Mouse (Mus musculus) intestine, embryonic 16.5 days (tissue): ENCODE results near the gene Rmnd1. TPM values are rescaled to one million over a fixed set of nuclear protein-coding genes. Genes with fewer than 3 reads are reported as not detected.

Experiments used
- ATAC-seq: fragments of 200-750 bp; cut with Nextera tagmentation; 2 replicates; pipeline ENCODE4 v1.8.0; 2017; ENCODE audit warnings: moderate TSS enrichment, moderate library complexity
- H3K27ac ChIP-seq: fragments of 300-500 bp; sonication (generic); 2 replicates; pipeline ENCODE4 v1.5.1; 2014; ENCODE audit warnings: mild to moderate bottlenecking, low read length
- H3K27me3 ChIP-seq: fragments of 300-500 bp; sonication (generic); replicated peaks from 2 replicates; pipeline ENCODE4 v1.6.1; 2014; ENCODE audit warnings: low read length, control low read depth, mixed read lengths; ENCODE audit not compliant: control insufficient read depth, insufficient read depth
- H3K36me3 ChIP-seq: fragments of 300-500 bp; sonication (generic); 2 replicates; pipeline ENCODE4 v1.6.1; 2014; ENCODE audit warnings: low read length, control low read depth; ENCODE audit not compliant: control insufficient read depth, insufficient read depth
- H3K4me1 ChIP-seq: fragments of 300-500 bp; sonication (generic); 2 replicates; pipeline ENCODE4 v1.6.1; 2014; ENCODE audit warnings: low read length, control low read depth, mixed read lengths; ENCODE audit not compliant: control insufficient read depth, insufficient read depth
- H3K4me2 ChIP-seq: fragments of 300-500 bp; sonication (generic); 2 replicates; pipeline ENCODE4 v1.6.1; 2014; ENCODE audit warnings: low read depth, low read length, control low read depth
- H3K4me3 ChIP-seq: fragments of 300-500 bp; sonication (generic); 2 replicates; pipeline ENCODE4 v1.5.1; 2014; ENCODE audit warnings: mild to moderate bottlenecking, low read length
- H3K9ac ChIP-seq: fragments of 300-500 bp; sonication (generic); 2 replicates; pipeline ENCODE4 v1.6.1; 2014; ENCODE audit warnings: low read depth, low read length
- H3K9me3 ChIP-seq: fragments of 300-500 bp; sonication (generic); 2 replicates; pipeline ENCODE4 v1.6.1; 2016; ENCODE audit warnings: low read length, control low read depth; ENCODE audit not compliant: control insufficient read depth
- WGBS: fragments of 180-500 bp; shearing (Covaris S2); extraction: QIAGEN DNeasy Blood & Tissue Kit; methylation state at CpG from one replicate; pipeline ENCODE4 v1.1.7; 2014; 5-methylcytosine and 5-hydroxymethylcytosine counted together
- polyA plus RNA-seq: library from polyadenylated mRNA; unstranded; fragments of >200 nt; fragmentation: Nextera tagmentation; extraction: Ambion mirVana; gene quantifications from 2 replicates; pipeline ENCODE4 v1.2.1, GENCODE M21; 2015

Gene Rmnd1
- polyA plus RNA-seq, 1 experiment from 2014 or later = 53.9 TPM

GRCm38 (mm10) chr10:4374239-4374638, 57.9 kb downstream of the Rmnd1 start:
- H3K27ac ChIP-seq = no peak overlapping the region
- no peaks in the 10 kb centered on the region for H3K9me3 ChIP-seq
- H3K4me2 ChIP-seq = no peak overlapping the region
- ATAC-seq = no peak
- H3K4me3 ChIP-seq = no peak overlapping the region
- H3K27me3 ChIP-seq = no peaks in the 10 kb centered on the region
- 88% methylated on average over 7 of the region's 7 CpGs for WGBS
- peaks cover 3% of the 10 kb centered on the region; the same call in 1 of the 2 replicates for H3K4me1 ChIP-seq
- peaks cover 4% of the 10 kb centered on the region; the same call in 1 of the 2 replicates for H3K36me3 ChIP-seq
- no peak overlapping the region for H3K9ac ChIP-seq

GRCm38 (mm10) chr10:4373558-4373957, 58.6 kb downstream of the Rmnd1 start:
- 88% methylated on average over 4 of the region's 4 CpGs for WGBS
- Histone ChIP-seq H3K4me1 (peaks cover 3% of the 10 kb centered on the region; the same call in 1 of the 2 replicates), H3K9me3 (no peaks in the 10 kb centered on the region), H3K4me2 (no peak overlapping the region), H3K9ac (no peak overlapping the region), H3K4me3 (no peak overlapping the region), H3K27me3 (no peaks in the 10 kb centered on the region), H3K27ac (no peak overlapping the region), H3K36me3 (peaks cover 7% of the 10 kb centered on the region)
- no peak for ATAC-seq

DNA sequence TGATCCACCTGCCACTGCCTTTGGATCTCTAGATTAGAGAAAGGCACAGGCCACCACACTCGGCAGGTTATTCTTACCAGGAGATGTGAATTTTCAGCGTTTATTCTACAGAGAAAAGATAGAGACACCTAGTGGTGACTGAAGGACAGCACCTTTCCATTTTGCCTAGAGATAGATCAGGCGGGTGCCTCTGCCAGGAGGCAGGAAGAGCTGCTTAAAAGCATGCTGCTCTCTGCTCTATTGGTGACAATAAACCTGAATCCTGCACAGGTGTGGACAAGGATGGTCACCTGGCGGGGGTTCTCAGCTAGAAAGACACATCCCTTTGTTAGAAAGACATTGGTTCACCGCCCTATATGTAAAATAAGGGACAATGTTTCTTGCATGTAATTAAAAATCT, 60.2 kb downstream of the Rmnd1 start:
- Histone ChIP-seq H3K4me2 (no peak overlapping the region), H3K9ac (no peak overlapping the region), H3K4me1 (peaks cover 3% of the 10 kb centered on the region; the same call in 1 of the 2 replicates), H3K27ac (no peak overlapping the region), H3K27me3 (no peaks in the 10 kb centered on the region), H3K36me3 (peaks cover 10% of the 10 kb centered on the region), H3K9me3 (no peaks in the 10 kb centered on the region), H3K4me3 (no peak overlapping the region)
- peak; percentile 22; the same call in 1 of the 2 replicates for ATAC-seq
- WGBS = 47% methylated on average over 5 of the region's 5 CpGs

DNA sequence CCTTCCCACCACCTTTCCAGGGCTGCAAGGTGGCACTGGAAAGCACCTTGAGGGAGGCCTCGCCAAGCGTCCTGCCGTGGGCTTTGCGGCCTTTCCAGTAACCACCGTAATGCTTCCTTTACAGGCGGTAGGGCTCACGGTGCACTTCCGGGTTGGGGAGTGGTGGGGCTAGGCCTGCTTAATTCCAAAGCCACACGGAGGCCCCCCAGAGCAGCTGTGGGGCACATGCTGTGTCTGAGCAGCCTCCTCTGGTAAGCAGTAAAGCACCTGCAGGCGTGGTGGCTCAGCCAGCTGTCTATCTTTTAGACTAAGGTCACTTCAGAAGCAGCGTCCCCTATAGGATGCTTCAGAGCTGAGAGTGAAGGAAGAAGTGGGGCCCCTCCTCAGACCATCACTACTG, 62.1 kb downstream of the Rmnd1 start:
- WGBS = 90% methylated on average over 11 of the region's 11 CpGs
- no peak overlapping the region for H3K4me3 ChIP-seq
- ATAC-seq = no peak
- no peaks in the 10 kb centered on the region for H3K9me3 ChIP-seq
- H3K36me3 ChIP-seq = peaks cover 10% of the 10 kb centered on the region
- no peaks in the 10 kb centered on the region for H3K4me1 ChIP-seq
- no peaks in the 10 kb centered on the region for H3K27me3 ChIP-seq
- H3K4me2 ChIP-seq = no peak overlapping the region
- no peak overlapping the region for H3K9ac ChIP-seq
- H3K27ac ChIP-seq = no peak overlapping the region

- H3K9ac ChIP-seq = no peak overlapping the region
- no peak overlapping the region for H3K27ac ChIP-seq
- H3K9me3 ChIP-seq = peaks cover 3% of the 10 kb centered on the region; the same call in 1 of the 2 replicates
- H3K27me3 ChIP-seq = no peaks in the 10 kb centered on the region
- ATAC-seq = no peak
- H3K4me2 ChIP-seq = no peak overlapping the region
- 87% methylated on average over 3 of the region's 3 CpGs for WGBS
- H3K4me3 ChIP-seq = no peak overlapping the region
- H3K36me3 ChIP-seq = peaks cover 6% of the 10 kb centered on the region
- H3K4me1 ChIP-seq = no peaks in the 10 kb centered on the region
Measured at GRCm38 (mm10) chr10:4364618-4365017, 67.6 kb downstream of the Rmnd1 start.

DNA sequence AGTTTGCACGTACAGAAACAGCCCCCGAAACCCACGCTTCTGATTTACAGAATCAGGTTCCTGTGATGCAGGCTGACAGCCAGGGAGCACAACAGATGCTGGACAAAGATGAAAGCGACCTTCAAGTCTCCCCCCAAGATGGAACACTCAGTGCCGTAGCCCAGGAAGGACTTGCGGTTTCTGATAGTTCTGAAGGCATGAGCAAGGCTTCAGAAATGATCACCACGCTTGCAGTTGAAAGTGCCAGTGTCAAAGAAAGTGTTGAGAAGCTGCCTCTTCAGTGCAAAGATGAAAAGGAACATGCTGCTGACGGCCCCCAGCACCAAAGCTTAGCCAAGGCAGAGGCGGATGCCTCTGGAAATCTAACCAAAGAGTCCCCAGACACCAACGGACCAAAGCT, 74.8 kb downstream of the Rmnd1 start:
- Histone ChIP-seq H3K27ac (no peak overlapping the region), H3K4me3 (no peak overlapping the region), H3K27me3 (no peaks in the 10 kb centered on the region), H3K4me1 (no peaks in the 10 kb centered on the region), H3K9ac (no peak overlapping the region), H3K4me2 (no peak overlapping the region), H3K36me3 (no peaks in the 10 kb centered on the region), H3K9me3 (peaks cover 3% of the 10 kb centered on the region; the same call in 1 of the 2 replicates)
- 92% methylated on average over 10 of the region's 10 CpGs for WGBS
- no peak for ATAC-seq

GRCm38 (mm10) chr10:4356640-4357039, 75.5 kb downstream of the Rmnd1 start:
- no peak overlapping the region for H3K9ac ChIP-seq
- H3K4me2 ChIP-seq = no peak overlapping the region
- H3K27me3 ChIP-seq = no peaks in the 10 kb centered on the region
- H3K9me3 ChIP-seq = peaks cover 2% of the 10 kb centered on the region; the same call in 1 of the 2 replicates
- no peaks in the 10 kb centered on the region for H3K36me3 ChIP-seq
- H3K4me3 ChIP-seq = no peak overlapping the region
- 80% methylated on average over 5 of the region's 5 CpGs for WGBS
- H3K27ac ChIP-seq = no peak overlapping the region
- H3K4me1 ChIP-seq = no peaks in the 10 kb centered on the region
- no peak for ATAC-seq

DNA sequence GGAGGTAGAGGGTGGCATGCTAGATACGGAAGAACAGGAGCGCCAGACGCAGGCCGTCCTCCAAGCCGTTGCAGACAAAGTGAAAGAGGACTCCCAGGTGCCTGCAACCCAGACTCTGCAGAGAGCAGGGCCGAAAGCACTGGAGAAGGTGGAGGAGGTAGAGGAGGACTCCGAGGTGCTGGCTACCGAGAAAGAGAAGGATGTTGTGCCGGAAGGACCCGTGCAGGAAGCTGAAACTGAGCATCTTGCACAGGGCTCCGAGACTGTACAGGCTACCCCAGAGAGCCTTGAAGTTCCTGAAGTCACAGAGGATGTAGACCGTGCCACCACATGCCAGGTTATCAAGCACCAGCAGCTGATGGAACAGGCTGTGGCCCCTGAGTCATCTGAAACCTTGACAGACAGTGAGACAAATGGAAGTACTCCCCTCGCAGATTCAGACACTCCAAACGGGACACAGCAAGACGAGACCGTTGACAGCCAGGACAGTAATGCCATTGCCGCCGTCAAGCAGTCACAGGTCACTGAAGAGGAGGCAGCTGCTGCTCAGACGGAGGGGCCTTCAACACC, 76.2 kb downstream of the Rmnd1 start:
- no peaks in the 10 kb centered on the region for H3K4me1 ChIP-seq
- no peak overlapping the region for H3K9ac ChIP-seq
- ATAC-seq = no peak
- WGBS = 89% methylated on average over 19 of the region's 19 CpGs
- no peak overlapping the region for H3K4me3 ChIP-seq
- H3K9me3 ChIP-seq = no peaks in the 10 kb centered on the region
- no peak overlapping the region for H3K4me2 ChIP-seq
- no peak overlapping the region for H3K27ac ChIP-seq
- no peaks in the 10 kb centered on the region for H3K27me3 ChIP-seq
- H3K36me3 ChIP-seq = no peaks in the 10 kb centered on the region

DNA sequence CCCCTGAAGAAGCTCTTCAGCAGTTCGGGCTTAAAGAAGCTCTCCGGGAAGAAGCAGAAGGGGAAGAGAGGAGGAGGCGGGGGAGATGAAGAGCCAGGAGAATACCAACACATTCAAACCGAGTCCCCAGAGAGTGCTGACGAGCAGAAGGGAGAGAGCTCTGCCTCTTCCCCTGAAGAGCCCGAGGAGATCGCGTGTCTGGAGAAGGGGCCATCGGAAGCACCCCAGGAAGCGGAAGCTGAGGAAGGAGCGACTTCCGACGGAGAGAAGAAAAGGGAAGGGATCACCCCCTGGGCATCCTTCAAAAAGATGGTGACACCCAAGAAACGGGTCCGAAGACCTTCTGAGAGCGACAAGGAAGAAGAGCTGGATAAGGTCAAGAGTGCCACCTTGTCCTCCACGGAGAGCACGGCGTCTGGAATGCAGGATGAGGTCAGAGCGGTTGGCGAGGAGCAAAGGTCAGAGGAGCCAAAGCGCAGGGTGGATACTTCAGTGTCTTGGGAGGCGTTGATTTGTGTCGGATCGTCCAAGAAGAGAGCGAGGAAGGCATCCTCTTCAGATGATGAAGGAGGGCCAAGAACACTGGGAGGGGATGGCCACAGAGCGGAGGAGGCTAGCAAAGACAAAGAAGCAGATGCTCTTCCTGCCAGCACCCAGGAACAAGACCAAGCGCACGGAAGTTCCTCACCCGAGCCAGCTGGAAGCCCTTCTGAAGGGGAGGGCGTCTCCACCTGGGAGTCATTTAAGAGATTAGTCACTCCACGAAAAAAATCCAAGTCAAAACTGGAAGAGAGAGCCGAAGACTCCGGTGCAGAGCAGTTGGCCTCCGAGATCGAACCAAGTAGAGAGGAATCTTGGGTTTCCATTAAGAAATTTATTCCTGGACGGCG, 77.6 kb downstream of the Rmnd1 start:
- WGBS = 84% methylated on average over 38 of the region's 38 CpGs
- no peaks in the 10 kb centered on the region for H3K4me1 ChIP-seq
- H3K27me3 ChIP-seq = no peaks in the 10 kb centered on the region
- ATAC-seq = no peak
- H3K27ac ChIP-seq = no peak overlapping the region
- H3K36me3 ChIP-seq = no peaks in the 10 kb centered on the region
- H3K4me3 ChIP-seq = no peak overlapping the region
- no peaks in the 10 kb centered on the region for H3K9me3 ChIP-seq
- no peak overlapping the region for H3K4me2 ChIP-seq
- no peak overlapping the region for H3K9ac ChIP-seq
